Mouse (Mus musculus): Measurements from ENCODE around the gene Taar6.

The Taar6 gene

GRCm38 (mm10) chr10:23937613-23938012 is 47.8 kb downstream of the Taar6 start:
- DNase-seq (ENCODE audit: low spot score in 2 of 2) = no peak
